Mouse (Mus musculus) cerebellum, adult 2 months (tissue): Measurements from ENCODE around the gene Hjurp.

Experiments used
- CTCF ChIP-seq: fragments of 200-500 bp; IDR thresholded peaks from 2 replicates; pipeline ENCODE4 v1.5.1; 2011; ENCODE audit warnings: low read depth, mild to moderate bottlenecking, control low read depth, low read length, moderate library complexity, borderline replicate concordance; ENCODE audit not compliant: insufficient read depth
- POLR2A ChIP-seq: fragments of 200-500 bp; IDR thresholded peaks from 2 replicates; pipeline ENCODE4 v1.6.1; 2011; ENCODE audit warnings: low read length, control low read depth, borderline replicate concordance; ENCODE audit not compliant: insufficient read depth

- TF ChIP-seq CTCF: no peak
- no peak for TF ChIP-seq POLR2A
These were observed 10.8 kb upstream of the Hjurp start for GRCm38 (mm10) chr1:88288056-88288788.
